Mouse (Mus musculus) megakaryocyte-erythroid progenitor cell, adult 5 weeks (primary cell): ENCODE results near the gene Pdcd4. TPM values are rescaled to one million over a fixed set of nuclear protein-coding genes. Genes with fewer than 3 reads are reported as not detected.

Source experiments
- polyA plus RNA-seq: library from polyadenylated mRNA; stranded (reverse); fragments of >175 nt; gene quantifications from 2 replicates; pipeline ENCODE4 v1.2.3, GENCODE M21; 2012

The Pdcd4 gene
- polyA plus RNA-seq, result 152 and 182 TPM in 2 replicates

GRCm38 (mm10) chr19:53892061-53892460 is at the start of gene Pdcd4:
TSS of gene Pdcd4 (plus strand) at chr19:53892231.

GRCm38 (mm10) chr19:53943802-53944785 is 52.1 kb downstream of the Pdcd4 start, which contains the start of the genes Shoc2 and Bbip1:
TSS of gene Shoc2 (plus strand) at chr19:53944306.
TSS of gene Bbip1 (minus strand) at chr19:53944627.

Other genes with a start within 250 kb of the Pdcd4 start
- 0.23 and 0.28 TPM in 2 replicates for gene Rbm20, start 214.9 kb upstream of the Pdcd4 start, polyA plus RNA-seq
- 2.4 and 3.2 TPM in 2 replicates for gene Shoc2, start 52.1 kb downstream of the Pdcd4 start, polyA plus RNA-seq
- 3.8 and 5.8 TPM in 2 replicates for gene Bbip1, start 52.4 kb downstream of the Pdcd4 start, polyA plus RNA-seq
- gene Adra2a, start 151.9 kb downstream of the Pdcd4 start, polyA plus RNA-seq, result 0.34 and 0.80 TPM in 2 replicates